Mouse (Mus musculus): ENCODE data around the gene U2af1. TPM values are rescaled to one million over a fixed set of nuclear protein-coding genes. Genes with fewer than 3 reads are reported as not detected.
A peak's percentile ranks its signal among the peaks of the same experiment; 100 is the strongest.

The U2af1 gene
- polyA plus RNA-seq, 1 experiment from 2014 or later: 325 TPM

DNA sequence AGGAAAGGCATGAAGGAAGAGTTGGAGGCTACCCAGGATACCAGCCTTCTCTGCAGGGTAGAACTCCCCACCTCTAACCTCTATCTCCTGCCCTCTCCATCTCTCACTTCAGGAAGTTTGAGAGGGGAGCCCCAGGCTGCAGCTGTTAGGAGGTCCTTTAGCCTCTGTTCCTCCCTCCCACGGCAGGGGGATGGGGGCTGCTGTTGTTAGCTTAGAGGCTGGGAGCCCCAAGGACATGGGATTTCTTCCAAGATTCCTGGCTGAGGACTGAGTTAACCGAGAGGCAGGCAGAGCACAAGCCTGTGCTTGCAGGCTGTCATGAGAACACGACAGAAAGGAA, 27.5 kb upstream of the U2af1 start:
- Histone ChIP-seq H3K4me2 (replicated peaks) (no peak overlapping the region), H3K9ac (replicated peaks) (no peak overlapping the region), H3K4me1 (peaks cover 9% of the 10 kb centered on the region), H3K36me3 (no peaks in the 10 kb centered on the region), H3K4me3 (no peak overlapping the region), H3K9me3 (no peaks in the 10 kb centered on the region), H3K27ac (replicated peaks) (0 out of 2 replicates have a peak overlapping the region, but pooled peaks have one; percentile 36), H3K27me3 (peaks cover 11% of the 10 kb centered on the region; the same call in 1 of the 2 replicates)
- ATAC-seq (ENCODE audit: low FRiP score, low read depth): no peak
- WGBS: 45% methylated on average over 3 of the region's 3 CpGs

DNA sequence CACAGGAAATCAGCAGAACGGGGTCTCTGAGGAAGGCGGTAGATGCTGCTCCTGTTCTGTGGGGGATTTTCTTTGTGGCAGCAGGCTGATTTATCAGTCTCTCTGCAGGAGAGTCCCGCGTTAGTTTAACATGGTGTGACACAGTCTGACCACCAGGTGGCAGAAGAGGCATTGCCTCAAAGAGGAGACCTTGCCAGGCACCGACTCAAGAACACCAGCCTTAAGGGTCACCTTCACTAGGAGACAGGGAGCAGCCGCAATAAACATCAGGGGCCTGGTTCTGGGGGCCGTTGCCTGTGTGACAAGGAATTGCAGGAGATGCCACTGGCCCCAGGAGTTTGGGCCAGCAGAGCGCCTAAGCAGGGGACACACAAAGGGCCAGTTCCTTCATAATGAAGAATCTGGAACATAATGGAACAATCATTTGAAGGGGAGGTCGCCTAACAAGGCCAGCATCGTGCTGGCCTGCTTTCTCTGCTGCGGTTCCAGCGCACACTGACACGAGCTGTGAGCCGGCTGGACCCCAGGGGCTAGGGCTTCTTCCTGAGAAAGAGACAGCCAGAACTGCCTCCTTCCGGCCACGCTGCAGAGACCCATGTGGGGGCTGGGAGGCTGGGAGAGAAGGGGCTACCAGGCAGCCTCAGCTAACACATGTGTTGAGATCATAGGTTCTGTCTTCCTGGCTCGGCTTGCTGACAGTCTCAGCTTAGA, 27.0 kb upstream of the U2af1 start:
- Histone ChIP-seq H3K4me1 (peaks cover 9% of the 10 kb centered on the region), H3K27ac (replicated peaks) (peak overlapping the region; percentile 36), H3K4me3 (no peak overlapping the region), H3K9me3 (no peaks in the 10 kb centered on the region), H3K27me3 (peaks cover 11% of the 10 kb centered on the region; the same call in 1 of the 2 replicates), H3K4me2 (replicated peaks) (peak overlapping the region; percentile 5; the same call in 1 of the 2 replicates), H3K36me3 (no peaks in the 10 kb centered on the region), H3K9ac (replicated peaks) (no peak overlapping the region)
- 17% methylated on average over 17 of the region's 17 CpGs for WGBS
- peak; percentile 52; the same call in 1 of the 2 replicates for ATAC-seq (ENCODE audit: low FRiP score, low read depth)

DNA sequence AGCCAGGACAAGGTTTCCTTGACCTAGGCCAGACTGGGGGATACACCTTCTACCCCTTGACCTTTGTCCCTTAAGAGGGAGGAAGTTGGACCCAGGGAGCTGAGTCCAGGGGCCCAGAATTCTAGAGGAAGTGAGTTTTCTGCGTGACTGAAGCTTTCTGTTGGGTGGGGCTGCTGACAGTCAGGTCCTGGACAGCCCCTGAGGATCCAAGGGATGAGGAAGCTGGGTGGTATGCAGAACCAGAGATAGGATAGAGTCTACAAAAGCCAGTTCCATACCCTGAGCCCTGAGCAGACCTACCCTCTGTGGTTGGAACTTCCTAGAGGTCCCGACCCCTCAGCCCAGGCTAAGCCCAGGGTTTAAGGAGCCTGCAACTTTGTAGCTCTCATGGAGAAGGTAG, 21.8 kb upstream of the U2af1 start:
- Histone ChIP-seq H3K4me2 (replicated peaks) (no peak overlapping the region), H3K9me3 (no peaks in the 10 kb centered on the region), H3K27me3 (peaks cover 11% of the 10 kb centered on the region; the same call in 1 of the 2 replicates), H3K4me1 (no peaks in the 10 kb centered on the region), H3K4me3 (no peak overlapping the region), H3K27ac (replicated peaks) (no peak overlapping the region), H3K9ac (replicated peaks) (no peak overlapping the region), H3K36me3 (no peaks in the 10 kb centered on the region)
- no peak for ATAC-seq (ENCODE audit: low FRiP score, low read depth)
- 76% methylated on average over 2 of the region's 2 CpGs for WGBS

DNA sequence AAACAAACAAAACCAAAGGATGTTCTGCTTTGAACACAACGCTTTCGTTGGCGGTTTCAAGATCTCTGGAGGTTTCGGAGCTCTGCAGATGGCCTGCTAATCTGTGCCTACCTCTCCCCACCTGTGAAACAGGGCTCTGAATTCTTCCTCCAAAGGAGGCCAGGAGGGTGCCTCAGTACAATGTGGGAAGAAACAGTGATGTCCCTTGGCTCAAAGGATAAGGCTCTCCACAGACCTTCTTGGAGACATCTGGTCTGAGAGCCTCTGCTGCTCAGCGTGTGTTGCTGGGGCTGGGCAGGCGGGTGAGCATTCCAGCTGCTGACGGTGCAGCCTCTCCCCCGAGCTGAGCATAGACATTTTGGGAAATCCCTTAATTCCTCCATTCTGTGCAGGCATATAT, 18.8 kb upstream of the U2af1 start, which contains the start of gene Cryaa:
Gene Cryaa, plus strand, starts transcription at position 301 of the 400 bp plus-strand sequence.
- H3K27ac ChIP-seq (replicated peaks): no peak within 1 kb of the TSS
- H3K9ac ChIP-seq (replicated peaks): no peak within 1 kb of the TSS
- no peaks in the 10 kb centered on the region for H3K36me3 ChIP-seq
- no peaks in the 10 kb centered on the region for H3K4me1 ChIP-seq
- H3K9me3 ChIP-seq: no peaks in the 10 kb centered on the region
- H3K4me3 ChIP-seq: no peak within 1 kb of the TSS
- 80% methylated on average over 8 of the region's 8 CpGs for whole genome bisulfite sequencing
- no peaks in the 10 kb centered on the region; the same call in 1 of the 2 replicates for H3K27me3 ChIP-seq
- ATAC-seq (ENCODE audit: low FRiP score, low read depth): no peak
- H3K4me2 ChIP-seq (replicated peaks): no peak within 1 kb of the TSS

DNA sequence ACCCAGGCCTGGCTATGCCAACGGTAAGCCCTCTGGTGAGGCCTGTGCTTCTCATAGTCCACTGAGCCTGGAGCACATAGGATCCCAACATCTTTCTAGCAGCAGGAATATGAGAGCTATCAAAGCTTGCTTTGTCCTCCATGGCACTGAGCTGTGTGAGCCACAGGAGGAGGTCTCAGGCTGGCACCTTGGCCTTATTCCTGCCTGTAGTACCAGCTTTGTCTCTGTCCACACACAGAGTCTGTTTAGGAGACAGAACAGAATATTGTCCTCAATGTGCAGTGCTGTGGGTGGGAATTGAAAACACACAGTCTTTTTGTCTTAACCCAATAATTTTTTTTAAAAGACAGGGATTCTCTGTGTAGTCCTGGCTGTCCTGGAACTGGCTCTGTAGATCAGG, 15.7 kb upstream of the U2af1 start:
- H3K4me3 ChIP-seq: no peak overlapping the region
- H3K27me3 ChIP-seq: no peaks in the 10 kb centered on the region; the same call in 1 of the 2 replicates
- no peak for ATAC-seq (ENCODE audit: low FRiP score, low read depth)
- 87% methylated on average over 1 of the region's 1 CpGs for WGBS
- no peaks in the 10 kb centered on the region for H3K9me3 ChIP-seq
- H3K4me1 ChIP-seq: 0 out of 2 replicates have a peak, but pooled peaks cover 2% of the 10 kb centered on the region
- no peak overlapping the region for H3K9ac ChIP-seq (replicated peaks)
- no peak overlapping the region for H3K4me2 ChIP-seq (replicated peaks)
- no peak overlapping the region for H3K27ac ChIP-seq (replicated peaks)
- no peaks in the 10 kb centered on the region for H3K36me3 ChIP-seq

DNA sequence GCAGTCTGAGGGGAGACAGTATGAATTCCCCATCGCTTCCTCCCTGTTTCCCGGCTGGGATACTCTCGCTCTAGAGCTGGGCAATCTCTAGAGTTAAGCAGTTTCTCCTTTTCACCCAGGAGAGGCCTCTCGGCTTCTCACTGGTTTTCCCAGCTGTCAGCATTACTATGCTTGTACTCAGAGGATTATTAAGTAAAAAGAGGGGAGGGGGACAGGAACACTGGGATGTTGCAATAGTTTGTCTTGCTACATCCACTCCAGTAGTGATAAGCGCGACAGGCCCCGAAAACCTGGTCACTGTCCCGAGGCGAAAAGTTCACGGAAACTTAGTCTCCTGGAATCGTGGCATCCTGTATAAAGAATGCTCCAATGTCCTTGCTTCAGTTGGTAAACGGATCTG, 13.6 kb upstream of the U2af1 start:
- H3K9ac ChIP-seq (replicated peaks): no peak overlapping the region
- WGBS: 87% methylated on average over 12 of the region's 12 CpGs
- H3K27me3 ChIP-seq: no peaks in the 10 kb centered on the region; the same call in 1 of the 2 replicates
- H3K36me3 ChIP-seq: no peaks in the 10 kb centered on the region
- no peaks in the 10 kb centered on the region for H3K9me3 ChIP-seq
- 0 out of 2 replicates have a peak, but pooled peaks cover 2% of the 10 kb centered on the region for H3K4me1 ChIP-seq
- no peak overlapping the region for H3K4me2 ChIP-seq (replicated peaks)
- H3K27ac ChIP-seq (replicated peaks): no peak overlapping the region
- H3K4me3 ChIP-seq: no peak overlapping the region
- ATAC-seq (ENCODE audit: low FRiP score, low read depth): no peak

DNA sequence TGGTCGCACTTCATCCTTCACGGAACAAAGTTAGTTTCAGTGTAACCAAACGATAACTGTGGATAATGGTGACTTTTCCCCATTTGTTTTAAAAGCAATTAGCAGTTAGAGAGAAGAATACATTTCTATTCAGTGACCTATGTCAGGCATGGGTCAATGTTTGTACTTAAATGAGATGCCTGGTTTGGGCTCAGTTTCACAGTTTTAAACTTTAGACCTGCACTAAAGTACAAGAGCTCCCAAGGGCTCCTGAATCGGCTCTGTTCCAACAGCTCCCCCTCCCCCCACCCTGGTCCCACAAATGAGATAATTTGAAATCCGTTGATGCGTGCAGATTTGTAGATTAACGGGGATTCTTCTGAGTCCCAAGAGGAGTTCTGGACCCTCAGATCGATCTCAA, 13.0 kb upstream of the U2af1 start:
- no peak for ATAC-seq (ENCODE audit: low FRiP score, low read depth)
- H3K27ac ChIP-seq (replicated peaks): no peak overlapping the region
- H3K4me3 ChIP-seq: no peak overlapping the region
- no peaks in the 10 kb centered on the region for H3K9me3 ChIP-seq
- H3K9ac ChIP-seq (replicated peaks): no peak overlapping the region
- WGBS: 62% methylated on average over 8 of the region's 8 CpGs
- no peaks in the 10 kb centered on the region for H3K27me3 ChIP-seq
- H3K4me2 ChIP-seq (replicated peaks): no peak overlapping the region
- no peaks in the 10 kb centered on the region for H3K36me3 ChIP-seq
- 0 out of 2 replicates have a peak, but pooled peaks cover 2% of the 10 kb centered on the region for H3K4me1 ChIP-seq

DNA sequence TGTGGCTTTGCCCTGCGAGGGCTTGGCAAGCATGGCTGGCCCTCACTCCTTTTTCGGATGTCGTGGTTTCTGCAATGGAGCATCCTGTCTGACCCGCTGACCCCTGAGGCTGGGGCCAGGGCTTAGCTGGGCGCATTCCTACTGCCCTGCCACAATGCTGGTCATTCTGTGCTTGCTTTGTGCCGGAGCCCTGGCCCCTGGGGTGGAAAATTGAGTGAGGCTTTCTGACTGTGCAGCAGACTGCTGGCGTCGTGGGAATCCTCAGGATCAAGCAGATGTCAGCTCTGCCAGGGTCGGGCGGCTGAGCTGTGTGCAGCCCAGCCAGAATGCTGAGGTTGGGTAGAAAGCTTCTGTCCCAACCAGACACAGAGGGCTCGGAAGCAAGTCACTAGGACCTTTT, 11.5 kb upstream of the U2af1 start:
- no peak for ATAC-seq (ENCODE audit: low FRiP score, low read depth)
- Histone ChIP-seq H3K4me1 (0 out of 2 replicates have a peak, but pooled peaks cover 2% of the 10 kb centered on the region), H3K36me3 (no peaks in the 10 kb centered on the region), H3K27ac (replicated peaks) (no peak overlapping the region), H3K9ac (replicated peaks) (no peak overlapping the region), H3K4me2 (replicated peaks) (no peak overlapping the region), H3K27me3 (no peaks in the 10 kb centered on the region), H3K4me3 (no peak overlapping the region), H3K9me3 (no peaks in the 10 kb centered on the region)
- WGBS: 8% methylated on average over 11 of the region's 11 CpGs

DNA sequence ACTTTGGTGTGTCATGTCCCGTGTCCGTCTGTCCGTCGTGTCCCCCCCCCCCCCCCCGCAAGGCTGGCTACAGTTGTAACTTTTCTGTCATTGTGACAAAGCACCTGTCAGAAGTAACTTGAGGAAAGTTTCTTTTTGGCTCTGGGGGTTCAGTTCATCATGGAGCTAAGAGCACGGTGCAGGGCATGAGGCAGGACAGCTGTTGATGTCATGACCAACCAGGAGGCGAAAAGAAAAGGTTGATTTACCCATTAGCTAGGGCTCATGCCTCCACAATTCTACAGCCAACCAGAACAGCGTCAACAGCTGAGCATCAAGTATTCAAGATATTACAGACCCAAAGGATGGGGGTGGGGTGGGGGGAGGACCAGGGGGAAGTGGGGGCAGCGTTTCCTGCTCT, 9.6 kb upstream of the U2af1 start:
- ATAC-seq (ENCODE audit: low FRiP score, low read depth): no peak
- H3K4me1 ChIP-seq: 0 out of 2 replicates have a peak, but pooled peaks cover 2% of the 10 kb centered on the region
- H3K9ac ChIP-seq (replicated peaks): no peak overlapping the region
- H3K36me3 ChIP-seq: no peaks in the 10 kb centered on the region
- H3K4me2 ChIP-seq (replicated peaks): no peak overlapping the region
- no peaks in the 10 kb centered on the region for H3K27me3 ChIP-seq
- WGBS: 88% methylated on average over 8 of the region's 9 CpGs
- H3K9me3 ChIP-seq: no peaks in the 10 kb centered on the region
- H3K4me3 ChIP-seq: no peak overlapping the region
- H3K27ac ChIP-seq (replicated peaks): no peak overlapping the region

DNA sequence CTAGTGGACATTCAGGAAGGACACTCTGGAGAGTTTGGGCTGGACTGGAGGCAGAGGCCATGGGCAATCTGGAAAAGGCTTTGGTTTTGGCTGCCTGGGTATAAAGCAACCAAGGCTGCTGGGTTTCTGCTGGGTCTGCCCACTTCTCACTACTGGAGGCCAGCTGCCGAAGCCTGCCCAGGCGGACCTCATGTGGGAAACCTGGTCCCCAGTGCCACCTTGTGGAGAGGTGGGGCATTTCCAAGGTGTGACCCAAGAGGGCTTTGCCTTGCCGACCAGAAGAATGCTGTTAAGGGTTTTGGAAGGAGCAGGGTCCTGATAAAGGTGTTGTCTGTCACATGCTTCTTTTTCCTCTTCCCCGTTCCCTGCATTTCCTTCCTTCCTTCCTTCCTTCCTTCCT, 6.1 kb upstream of the U2af1 start:
- Histone ChIP-seq H3K4me2 (replicated peaks) (no peak overlapping the region), H3K9me3 (no peaks in the 10 kb centered on the region), H3K27ac (replicated peaks) (no peak overlapping the region), H3K4me3 (no peak overlapping the region), H3K36me3 (no peaks in the 10 kb centered on the region), H3K27me3 (no peaks in the 10 kb centered on the region), H3K4me1 (no peaks in the 10 kb centered on the region), H3K9ac (replicated peaks) (no peak overlapping the region)
- WGBS: 13% methylated on average over 4 of the region's 4 CpGs
- ATAC-seq (ENCODE audit: low FRiP score, low read depth): 0 out of 2 replicates have a peak, but pooled peaks have one; percentile 47

DNA sequence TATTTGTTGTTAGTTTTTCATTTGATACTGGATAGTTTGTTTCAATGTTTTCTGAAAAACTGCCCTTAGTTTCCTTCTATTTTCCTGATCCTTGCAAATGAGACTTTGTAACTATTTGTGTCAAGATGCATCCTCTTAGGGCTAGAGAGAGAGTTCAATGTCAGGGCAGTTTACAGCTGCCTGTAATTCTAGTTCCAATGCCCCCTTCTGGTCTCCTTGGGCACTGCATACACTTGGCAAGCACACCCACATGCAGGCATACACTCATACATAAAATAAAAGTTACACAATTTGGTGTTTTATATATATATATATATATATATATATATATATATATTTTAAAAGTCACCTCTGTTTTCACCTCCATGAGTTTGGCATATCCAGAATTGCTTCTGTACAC, 4.2 kb upstream of the U2af1 start:
- Histone ChIP-seq H3K9me3 (no peaks in the 10 kb centered on the region), H3K9ac (replicated peaks) (no peak overlapping the region), H3K27me3 (no peaks in the 10 kb centered on the region)

DNA sequence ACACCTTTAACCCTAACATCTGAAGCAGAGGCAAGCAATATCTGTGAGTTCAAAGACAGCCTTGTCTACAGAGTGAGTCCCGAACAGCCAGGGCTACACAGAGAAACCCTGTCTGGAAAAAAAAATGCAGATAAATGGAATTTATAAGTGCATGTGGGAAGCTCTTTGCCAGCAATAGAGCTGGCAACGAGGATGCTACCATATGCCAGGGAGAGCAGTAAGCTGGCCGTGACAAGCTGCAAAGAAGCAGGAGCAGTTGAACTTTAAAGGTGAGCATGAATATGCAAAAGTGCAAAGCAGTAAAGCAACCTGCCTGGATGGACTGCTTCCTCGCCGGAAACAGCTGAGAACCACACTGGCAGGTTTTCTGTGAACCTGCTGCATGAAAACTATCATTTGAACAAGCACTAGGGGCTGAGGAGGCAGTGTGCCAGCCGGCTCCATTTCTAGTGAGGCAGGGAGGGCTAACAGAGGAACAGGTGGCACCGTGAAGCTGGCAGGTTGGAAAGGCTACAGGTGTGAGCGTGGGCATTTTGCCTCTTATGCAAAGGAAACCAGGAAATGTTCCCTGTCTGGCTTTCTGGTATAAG, 2.1 kb upstream of the U2af1 start:
- H3K9me3 ChIP-seq: no peaks in the 10 kb centered on the region
- H3K4me1 ChIP-seq: peaks cover 14% of the 10 kb centered on the region
- no peak for ATAC-seq (ENCODE audit: low FRiP score, low read depth)
- no peak overlapping the region for H3K4me3 ChIP-seq
- H3K4me2 ChIP-seq (replicated peaks): no peak overlapping the region
- peaks cover 6% of the 10 kb centered on the region for H3K36me3 ChIP-seq
- no peaks in the 10 kb centered on the region for H3K27me3 ChIP-seq
- WGBS: 86% methylated on average over 8 of the region's 8 CpGs
- no peak overlapping the region for H3K9ac ChIP-seq (replicated peaks)
- no peak overlapping the region for H3K27ac ChIP-seq (replicated peaks)

More for the DNA sequence above, 4.2 kb upstream of the U2af1 start:
- no peak overlapping the region for H3K27ac ChIP-seq (replicated peaks)
- H3K4me3 ChIP-seq: no peak overlapping the region
- no peak for ATAC-seq (ENCODE audit: low FRiP score, low read depth)
- H3K4me2 ChIP-seq (replicated peaks): no peak overlapping the region
- peaks cover 5% of the 10 kb centered on the region for H3K4me1 ChIP-seq
- no peaks in the 10 kb centered on the region for H3K36me3 ChIP-seq
